12 mouse cellular contexts compared by ENCODE assay signal in genomic region chr4:134590227-134590926, GRCm38 (mm10). TPM values are rescaled to one million over a fixed set of nuclear protein-coding genes. Genes with fewer than 3 reads are reported as not detected.
DNase-seq lines count a peak whose midpoint lies in the region; ATAC-seq and TF ChIP-seq lines count a peak whose summit lies in the region.
"Had no signal": no experiment of that assay in that cellular context is flagged by ENCODE, and none has a peak within 500 bp of the region (broad histone marks: within the 10 kb centered on the region; RNA-seq: fewer than 3 reads in every experiment).

No protein-coding gene starts in this region.

- H3K27ac ChIP-seq in hindbrain, postnatal 0 days: 0 out of 2 replicates have a peak overlapping the region, but pooled peaks have one; percentile 15
- no peak overlapping the region for H3K27ac ChIP-seq in hindbrain, embryonic 12.5 days
- H3K27ac ChIP-seq: embryonic facial prominence, embryonic 12.5 days; stomach, embryonic 15.5 days had no signal

- H3K4me3 ChIP-seq in hindbrain, postnatal 0 days (ENCODE audit: low read length): no peak overlapping the region
- no peak overlapping the region for H3K4me3 ChIP-seq in hindbrain, embryonic 12.5 days
- H3K4me3 ChIP-seq: embryonic facial prominence, embryonic 12.5 days; neural tube, embryonic 13.5 days; stomach, embryonic 15.5 days had no signal

- no peak overlapping the region for H3K4me2 ChIP-seq in hindbrain, postnatal 0 days (ENCODE audit: low read depth, low read length)
- H3K4me2 ChIP-seq in hindbrain, embryonic 12.5 days (replicated peaks): no peak overlapping the region
- H3K4me2 ChIP-seq: embryonic facial prominence, embryonic 12.5 days; neural tube, embryonic 13.5 days; stomach, embryonic 15.5 days had no signal

- no peaks in the 10 kb centered on the region for H3K9me3 ChIP-seq in hindbrain, postnatal 0 days (ENCODE audit: low read length)
- no peaks in the 10 kb centered on the region for H3K9me3 ChIP-seq in hindbrain, embryonic 12.5 days (replicated peaks)
- H3K9me3 ChIP-seq: embryonic facial prominence, embryonic 12.5 days; neural tube, embryonic 13.5 days; stomach, embryonic 15.5 days had no signal

- H3K27me3 ChIP-seq in hindbrain, postnatal 0 days (ENCODE audit: insufficient read depth, low read length): no peaks in the 10 kb centered on the region
- H3K27me3 ChIP-seq in hindbrain, embryonic 12.5 days: no peaks in the 10 kb centered on the region
- H3K27me3 ChIP-seq: embryonic facial prominence, embryonic 12.5 days; neural tube, embryonic 13.5 days; stomach, embryonic 15.5 days had no signal

- TF ChIP-seq CTCF in hindbrain, postnatal 0 days (IDR thresholded peaks at IDR 0.05; ENCODE audit: low read depth): peak; percentile 59

- 70% methylated on average over 10 of the region's 10 CpGs for WGBS in hindbrain, postnatal 0 days
- WGBS in hindbrain, embryonic 12.5 days: 84% methylated on average over 10 of the region's 10 CpGs

- no peak for ATAC-seq in hindbrain, postnatal 0 days
- no peak for ATAC-seq in hindbrain, embryonic 12.5 days (ENCODE audit: low FRiP score)

- no peak for DNase-seq in hindbrain, postnatal 0 days (ENCODE audit: low spot score)
- peak; percentile 55 to 61 for DNase-seq in B cell, adult 2 months
- DNase-seq in CD8-positive naive resting alpha-beta T cell, adult 2 months (ENCODE audit: low read depth in 2 of 2, low spot score in 2 of 2): peak; percentile 12 to 25
- peak; percentile 37 to 60 for DNase-seq in gastrocnemius, adult 8-10 months (ENCODE audit: low spot score in 2 of 2)
- no peak for DNase-seq in frontal cortex, adult 2 months (ENCODE audit: extremely low spot score in 1 of 2, low spot score in 1 of 2)
- DNase-seq in left cerebral cortex, adult 18-20 months (ENCODE audit: low spot score in 2 of 2): no peak
- DNase-seq: layer of hippocampus, adult 9-11 months; lung, postnatal 14 days had no signal

- H3K4me1 ChIP-seq in hindbrain, postnatal 0 days (ENCODE audit: insufficient read depth, low read length): peaks cover 14% of the 10 kb centered on the region
- peaks cover 8% of the 10 kb centered on the region for H3K4me1 ChIP-seq in hindbrain, embryonic 12.5 days

- no peak overlapping the region for H3K9ac ChIP-seq in hindbrain, postnatal 0 days (replicated peaks; ENCODE audit: low read length)
- no peak overlapping the region for H3K9ac ChIP-seq in hindbrain, embryonic 12.5 days
- H3K9ac ChIP-seq: embryonic facial prominence, embryonic 12.5 days; neural tube, embryonic 13.5 days; stomach, embryonic 15.5 days had no signal

- no peaks in the 10 kb centered on the region for H3K36me3 ChIP-seq in hindbrain, postnatal 0 days (ENCODE audit: insufficient read depth, low read length)
- no peaks in the 10 kb centered on the region for H3K36me3 ChIP-seq in hindbrain, embryonic 12.5 days
- H3K36me3 ChIP-seq: embryonic facial prominence, embryonic 12.5 days; neural tube, embryonic 13.5 days; stomach, embryonic 15.5 days had no signal

RNA-seq across cellular contexts. Expression of gene Selenon, which starts 38.4 kb away (rescaled TPM):
- total RNA-seq in hindbrain, postnatal 0 days (2014; rRNA removed): 30.4 and 32.7 TPM in 2 replicates
- polyA plus RNA-seq in hindbrain, postnatal 0 days (2015; fragmentation: Nextera tagmentation; extraction: Ambion mirVana): 10.0 and 11.3 TPM in 2 replicates
- polyA plus RNA-seq in hindbrain, embryonic 12.5 days (2016; fragmentation: Nextera tagmentation; extraction: Ambion mirVana): 36.7 and 42.8 TPM in 2 replicates
- total RNA-seq in gastrocnemius, adult 8-10 months (2022): 1 to 10 TPM; 2.8 to 3.8 (median 3.2) TPM
- polyA plus RNA-seq in frontal cortex, adult 2 months (2012; rRNA removed): 16.4 and 19.4 TPM in 2 replicates
- total RNA-seq in left cerebral cortex, adult 18-20 months (2021): 10 to 100 TPM; 23.1 to 25.7 TPM

RNA-seq across cellular contexts. Expression of gene Mtfr1l, which starts 55.2 kb away (rescaled TPM):
- 133 and 146 TPM in 2 replicates for total RNA-seq in hindbrain, postnatal 0 days (2014; rRNA removed)
- polyA plus RNA-seq in hindbrain, postnatal 0 days (2015; fragmentation: Nextera tagmentation; extraction: Ambion mirVana): 177 and 182 TPM in 2 replicates
- 137 and 140 TPM in 2 replicates for polyA plus RNA-seq in hindbrain, embryonic 12.5 days (2016; fragmentation: Nextera tagmentation; extraction: Ambion mirVana)
- 100 to 1,000 TPM; 129 to 173 (median 151) TPM for total RNA-seq in gastrocnemius, adult 8-10 months (2022)
- 135 and 139 TPM in 2 replicates for polyA plus RNA-seq in frontal cortex, adult 2 months (2012; rRNA removed)
- total RNA-seq in left cerebral cortex, adult 18-20 months (2021): 10 to 100 TPM; 65.3 to 66.0 TPM

Comparison
In these comparisons a context has a peak if more than half of its experiments do, and no peak if none do; other contexts are left out.
1. DNase-seq: peak in B cell, adult 2 months (2 of 2), CD8-positive naive resting alpha-beta T cell, adult 2 months (2 of 2) and gastrocnemius, adult 8-10 months (2 of 2); none in hindbrain, postnatal 0 days (single experiment), frontal cortex, adult 2 months (0 of 2) and left cerebral cortex, adult 18-20 months (0 of 2).